8 mouse cellular contexts compared by ENCODE assay signal in genomic region chr9:98955103-98955715, GRCm38 (mm10). TPM values are rescaled to one million over a fixed set of nuclear protein-coding genes. Genes with fewer than 3 reads are reported as not detected.
DNase-seq lines count a peak whose midpoint lies in the region; ATAC-seq and TF ChIP-seq lines count a peak whose summit lies in the region.

Foxl2 (plus strand) TSS chr9:98955288.

- no peak for TF ChIP-seq CTCF in brain, embryonic 14.5 days (IDR thresholded peaks at IDR 0.05; ENCODE audit: borderline replicate concordance, extremely low read depth, insufficient read depth, insufficient read length)

- H3K9me3 ChIP-seq in kidney, embryonic 14.5 days (ENCODE audit: control insufficient read depth, low read length): no peaks in the 10 kb centered on the region
- no peaks in the 10 kb centered on the region for H3K9me3 ChIP-seq in heart, embryonic 11.5 days (replicated peaks; ENCODE audit: control insufficient read depth, low read length)
- H3K9me3 ChIP-seq in limb, embryonic 13.5 days: no peaks in the 10 kb centered on the region

- H3K4me1 ChIP-seq in kidney, embryonic 14.5 days (ENCODE audit: control insufficient read depth, insufficient read depth, low read length): peaks cover 18% of the 10 kb centered on the region
- peaks cover 25% of the 10 kb centered on the region for H3K4me1 ChIP-seq in heart, embryonic 11.5 days (ENCODE audit: control insufficient read depth, insufficient read depth, low read length)
- peaks cover 40% of the 10 kb centered on the region for H3K4me1 ChIP-seq in limb, embryonic 13.5 days

- under 1% methylated on average over 58 of the region's 58 CpGs for WGBS in kidney, embryonic 14.5 days
- 0% methylated on average over 50 of the region's 58 CpGs for WGBS in heart, embryonic 11.5 days (ENCODE audit: insufficient replicate concordance)
- WGBS in limb, embryonic 13.5 days: under 1% methylated on average over 53 of the region's 58 CpGs

- no peak for DNase-seq in kidney, postnatal 25 days
- peak; percentile 59 for DNase-seq in brain, embryonic 14.5 days (ENCODE audit: low read depth)
- peak; percentile 85 for DNase-seq in ovary, adult 18-20 months (ENCODE audit: low spot score)
- DNase-seq in left cerebral cortex, adult 11 months (ENCODE audit: low spot score): no peak

- peak within 1 kb of the TSS; percentile 72 for H3K4me2 ChIP-seq in kidney, embryonic 14.5 days (replicated peaks; ENCODE audit: low read depth, low read length)
- peak within 1 kb of the TSS; percentile 93 for H3K4me2 ChIP-seq in heart, embryonic 11.5 days
- H3K4me2 ChIP-seq in limb, embryonic 13.5 days (replicated peaks): peak within 1 kb of the TSS; percentile 91

- H3K36me3 ChIP-seq in kidney, embryonic 14.5 days (ENCODE audit: control insufficient read depth, insufficient read depth, low read length): no peaks in the 10 kb centered on the region
- H3K36me3 ChIP-seq in heart, embryonic 11.5 days (ENCODE audit: control insufficient read depth, insufficient read depth, low read length): no peaks in the 10 kb centered on the region
- no peaks in the 10 kb centered on the region for H3K36me3 ChIP-seq in limb, embryonic 13.5 days

- no peak within 1 kb of the TSS for H3K27ac ChIP-seq in kidney, embryonic 14.5 days (ENCODE audit: low read depth, low read length)
- no peak within 1 kb of the TSS for H3K27ac ChIP-seq in heart, embryonic 11.5 days (ENCODE audit: low read depth, low read length)
- H3K27ac ChIP-seq in limb, embryonic 13.5 days: no peak within 1 kb of the TSS

- no peak for TF ChIP-seq POLR2A in brain, embryonic 14.5 days (IDR thresholded peaks at IDR 0.05; ENCODE audit: borderline replicate concordance, extremely low read depth, insufficient read depth, insufficient read length, poor library complexity, severe bottlenecking)

- peak within 1 kb of the TSS; percentile 32 for H3K9ac ChIP-seq in kidney, embryonic 14.5 days (ENCODE audit: low read depth, low read length)
- H3K9ac ChIP-seq in heart, embryonic 11.5 days (ENCODE audit: low read depth, low read length): no peak within 1 kb of the TSS
- peak within 1 kb of the TSS; percentile 66 for H3K9ac ChIP-seq in limb, embryonic 13.5 days

- H3K4me3 ChIP-seq in kidney, embryonic 14.5 days (ENCODE audit: low read length): peak within 1 kb of the TSS; percentile 44
- H3K4me3 ChIP-seq in heart, embryonic 11.5 days (ENCODE audit: low read depth, low read length): peak within 1 kb of the TSS; percentile 52
- H3K4me3 ChIP-seq in limb, embryonic 13.5 days: peak within 1 kb of the TSS; percentile 49

- H3K27me3 ChIP-seq in kidney, embryonic 14.5 days (ENCODE audit: control insufficient read depth, insufficient read depth, low read length): peaks cover 91% of the 10 kb centered on the region
- H3K27me3 ChIP-seq in heart, embryonic 11.5 days (ENCODE audit: control insufficient read depth, insufficient read depth, low read length): peaks cover 94% of the 10 kb centered on the region
- H3K27me3 ChIP-seq in limb, embryonic 13.5 days: peaks cover 98% of the 10 kb centered on the region

- ATAC-seq in kidney, embryonic 14.5 days (ENCODE audit: low FRiP score, low TSS enrichment): peak; percentile 63; the same call in 1 of the 2 replicates
- ATAC-seq in heart, embryonic 11.5 days (replicated peaks; ENCODE audit: insufficient number of reproducible peaks, low FRiP score, low TSS enrichment): 0 out of 2 replicates have a peak, but pooled peaks have one; percentile 33
- 0 out of 2 replicates have a peak, but pooled peaks have one; percentile 25 for ATAC-seq in limb, embryonic 13.5 days (ENCODE audit: low FRiP score, low read depth)
- no peak for ATAC-seq in inflammation-experienced regulatory T-cells, adult 6 months

RNA-seq across cellular contexts. Expression of gene Foxl2, which starts in this region (rescaled TPM):
- not detected in 2 replicates for polyA plus RNA-seq in kidney, embryonic 14.5 days (2014; fragmentation: Nextera tagmentation; extraction: Ambion mirVana)
- 0.24 and 0.74 TPM in 2 replicates for polyA plus RNA-seq in brain, embryonic 14.5 days (2012; rRNA removed)
- not detected in 2 replicates for polyA plus RNA-seq in heart, embryonic 11.5 days (2014; fragmentation: Nextera tagmentation; extraction: Ambion mirVana)
- not detected in 2 replicates for polyA plus RNA-seq in limb, embryonic 13.5 days (2015; fragmentation: Nextera tagmentation; extraction: Ambion mirVana)
- polyA plus RNA-seq in inflammation-experienced regulatory T-cells, adult 6 months (2017; shearing (Covaris generic)): not detected

Comparison
In these comparisons a context has a peak if more than half of its experiments do, and no peak if none do; other contexts are left out.
1. Peak in ATAC-seq, H3K4me3 ChIP-seq, H3K9ac ChIP-seq and H3K4me2 ChIP-seq in kidney, embryonic 14.5 days; RNA of the gene not detected or under 1 TPM.
2. Peak in DNase-seq in brain, embryonic 14.5 days; RNA of the gene not detected or under 1 TPM.
3. Peak in ATAC-seq, H3K4me3 ChIP-seq and H3K4me2 ChIP-seq in heart, embryonic 11.5 days; RNA of the gene not detected or under 1 TPM.
4. Peak in ATAC-seq, H3K4me3 ChIP-seq, H3K9ac ChIP-seq and H3K4me2 ChIP-seq in limb, embryonic 13.5 days; RNA of the gene not detected or under 1 TPM.